Mouse (Mus musculus) heart, postnatal 4 days (tissue): Measurements from ENCODE around the gene Hdac9. TPM values are rescaled to one million over a fixed set of nuclear protein-coding genes. Genes with fewer than 3 reads are reported as not detected.

Experiments used
- DNase-seq: peaks from one replicate; pipeline ENCODE4 v3.0.0; 2021
- total RNA-seq, 2 experiments: library from RNA; stranded (reverse); gene quantifications; 2 replicates each; pipeline ENCODE4 v1.2.3; 2021

The Hdac9 gene
- total RNA-seq, 2 experiments from 2014 or later, result 15.4 to 18.2 TPM

DNA sequence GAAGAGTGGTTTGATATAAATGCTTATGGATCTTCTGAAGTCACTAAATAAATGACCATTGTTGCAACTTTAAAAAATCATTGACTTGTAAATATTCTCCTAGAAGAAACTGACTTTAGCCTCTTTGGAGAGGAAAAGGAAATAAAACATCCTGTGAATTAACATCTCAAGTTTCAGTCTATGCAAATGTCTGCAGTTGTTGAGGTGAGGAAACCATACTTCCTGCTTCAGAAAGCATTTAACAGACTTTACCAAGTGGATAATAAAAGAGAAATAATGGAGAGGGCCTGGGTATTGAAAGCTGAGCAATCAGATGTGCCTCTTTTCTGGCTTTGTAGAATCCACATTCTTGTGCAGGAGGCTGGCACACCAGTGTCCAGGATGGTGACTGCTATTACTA lies 110.4 kb downstream of the Hdac9 start:
- no peak for DNase-seq

DNA sequence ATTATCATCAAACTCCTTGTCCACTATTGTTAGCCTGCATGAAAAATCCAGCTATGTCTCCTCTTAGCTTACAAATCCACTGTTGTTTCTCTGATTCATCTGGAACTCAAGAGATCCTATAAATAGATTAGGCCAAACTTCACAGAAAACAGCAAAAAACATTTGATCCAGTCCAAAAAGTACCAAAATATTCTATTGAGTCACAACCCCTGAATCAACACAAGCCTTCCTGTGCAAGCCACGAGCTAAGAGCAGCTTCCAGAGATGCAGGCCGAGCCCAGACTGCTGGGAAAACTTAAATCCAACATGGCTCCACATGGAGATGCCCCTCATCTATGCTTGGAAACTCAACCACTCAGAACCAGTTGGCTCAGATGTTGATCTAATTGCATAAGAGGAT lies 113.2 kb downstream of the Hdac9 start:
- no peak for DNase-seq

DNA sequence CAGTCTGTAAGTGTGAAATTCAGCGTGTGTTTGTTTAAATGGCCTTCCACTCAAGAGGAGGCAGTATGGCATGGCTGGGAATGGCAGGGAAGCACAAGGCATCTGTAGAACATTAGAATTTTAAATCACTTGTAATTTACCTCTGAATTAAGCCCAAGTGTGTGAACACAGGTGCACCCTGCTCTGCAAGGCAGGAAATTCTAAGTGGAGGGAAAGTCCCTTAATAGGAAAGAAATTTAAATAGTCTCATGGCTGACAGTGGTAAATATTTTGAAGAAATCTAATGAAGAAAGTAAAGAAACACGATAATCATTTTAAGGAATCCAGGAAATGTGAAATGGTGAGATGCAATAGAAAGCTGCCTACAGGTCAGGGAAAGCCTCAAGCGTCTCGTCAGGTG lies 114.6 kb downstream of the Hdac9 start:
- DNase-seq, result no peak

- DNase-seq, result no peak
Observed at GRCm38 (mm10) chr12:34801752-34802151, 115.1 kb downstream of the Hdac9 start.

GRCm38 (mm10) chr12:34797389-34797788 lies 119.5 kb downstream of the Hdac9 start:
- no peak for DNase-seq

DNA sequence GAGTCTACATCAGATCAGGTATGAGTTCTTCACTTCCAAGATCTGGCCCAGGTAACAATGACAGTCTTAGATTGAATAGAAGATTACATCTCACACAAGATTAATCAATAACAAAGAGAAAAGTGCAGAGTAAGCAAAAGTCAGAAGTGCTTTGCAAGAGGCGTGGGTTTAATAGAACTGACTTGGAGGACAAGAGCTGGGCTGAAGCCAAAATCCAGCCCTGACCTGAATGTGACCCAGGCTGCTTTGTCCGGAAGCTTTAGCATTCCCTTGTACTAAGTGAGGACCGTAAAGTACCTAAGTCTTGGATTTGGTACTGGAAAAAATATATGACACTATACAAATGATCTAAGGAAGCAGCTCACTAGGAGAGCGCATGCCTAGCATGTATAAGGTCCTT lies 121.4 kb downstream of the Hdac9 start:
- peak; percentile 28 for DNase-seq

- no peak for DNase-seq
Observed at GRCm38 (mm10) chr12:34792113-34792452, 124.8 kb downstream of the Hdac9 start.

DNA sequence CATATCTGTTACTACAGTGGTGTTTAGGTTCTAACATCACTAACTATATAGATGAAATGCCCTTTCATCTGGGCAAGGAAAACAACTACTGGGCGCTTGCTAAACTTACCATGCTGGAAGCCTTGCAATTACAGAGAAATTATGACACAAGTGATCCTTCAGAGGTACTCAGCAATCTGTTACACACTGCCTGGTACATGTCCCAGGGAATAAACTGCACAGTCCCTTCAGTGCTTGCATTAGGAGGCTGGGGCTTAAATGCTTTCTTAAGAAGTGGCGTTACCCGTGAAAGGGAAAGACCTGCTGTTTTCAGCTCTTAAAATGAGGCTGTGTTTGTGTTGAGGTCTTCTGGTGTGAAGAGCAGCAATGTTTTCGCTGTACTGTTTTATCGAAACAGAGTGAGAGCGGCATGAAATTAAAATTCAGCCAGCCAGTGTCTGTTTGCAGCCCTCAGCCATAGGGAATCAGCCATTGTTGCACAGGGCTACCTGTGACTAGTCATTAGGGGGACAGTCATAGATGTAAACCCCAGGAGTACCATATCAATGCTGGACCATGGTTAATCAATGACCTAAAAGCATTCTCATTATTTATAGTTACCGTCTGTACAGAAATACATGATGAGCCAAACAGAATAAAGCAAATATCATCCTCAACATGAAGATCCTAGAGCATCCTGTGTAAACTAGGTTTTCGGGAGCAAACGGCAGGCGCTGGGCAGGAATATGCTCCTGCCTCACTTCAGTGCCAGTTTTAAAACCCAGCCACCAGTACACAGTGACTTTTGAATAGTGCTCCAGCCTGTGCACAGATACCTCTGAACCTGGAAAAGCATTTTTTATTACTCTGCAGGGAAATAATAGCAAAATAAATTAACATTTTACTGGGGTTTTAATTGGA lies 125.4 kb downstream of the Hdac9 start:
- DNase-seq, result no peak

DNA sequence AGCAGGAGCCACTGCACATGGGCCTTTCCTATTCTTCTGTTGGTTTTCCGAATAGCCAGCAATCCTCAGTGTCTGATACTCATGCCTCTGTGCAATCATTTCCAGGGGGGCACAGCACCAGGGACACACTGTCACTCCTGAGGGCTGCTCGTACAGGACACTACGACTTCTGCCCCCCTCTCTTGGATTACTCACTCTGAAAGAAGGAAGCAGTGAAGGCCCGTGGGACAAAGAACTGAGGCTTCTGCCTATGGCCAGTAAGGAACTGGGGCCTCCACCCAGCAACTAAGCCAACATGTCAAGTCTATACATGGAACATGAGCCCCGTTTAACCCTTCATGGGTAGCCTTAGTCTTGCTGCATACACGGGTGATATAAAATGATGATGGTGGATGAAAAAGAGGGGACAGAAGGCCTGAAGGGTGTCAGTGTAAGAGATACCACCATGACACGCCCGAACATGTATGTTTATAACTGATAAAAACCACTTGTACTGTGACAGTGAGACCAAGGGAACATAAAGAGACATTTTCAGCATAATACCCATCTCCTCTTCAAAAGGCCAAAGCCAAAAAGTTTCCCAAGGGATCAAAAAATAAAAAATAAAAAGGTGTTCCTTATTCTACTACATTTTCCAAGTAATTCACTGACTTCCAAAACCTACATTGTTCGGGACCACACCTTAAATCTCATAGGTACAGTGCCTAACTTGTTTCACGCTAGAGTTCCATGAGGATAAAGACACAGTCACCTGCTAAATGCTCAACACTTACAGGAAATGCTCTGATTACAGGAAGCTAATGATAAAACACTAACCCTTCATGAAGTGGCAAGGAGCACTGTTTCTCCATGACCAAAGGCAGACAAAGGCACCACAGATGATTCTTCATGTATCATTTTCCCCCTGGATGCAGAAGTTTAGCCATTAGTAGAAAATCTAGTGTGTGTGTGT lies 127.6 kb downstream of the Hdac9 start:
- DNase-seq, result no peak

DNA sequence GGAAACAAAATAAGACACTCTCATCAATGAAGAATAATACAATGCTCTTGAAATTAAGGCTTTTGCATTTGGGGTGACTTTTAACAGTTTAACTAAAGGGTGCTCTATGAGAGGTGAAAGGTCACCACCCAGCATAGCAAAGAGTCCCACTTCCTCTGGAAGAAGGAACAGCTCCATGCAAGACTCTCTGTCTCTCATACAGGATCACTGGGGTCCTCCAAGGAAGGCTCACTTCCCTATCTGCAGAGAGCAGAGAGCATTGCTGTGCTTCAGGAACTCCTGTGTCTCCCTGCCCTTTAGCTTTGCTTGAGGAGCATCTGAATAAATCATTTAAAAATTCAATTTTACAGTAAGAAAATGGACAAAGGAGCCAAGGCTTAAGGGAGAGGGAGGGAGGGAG lies 129.5 kb downstream of the Hdac9 start:
- DNase-seq, result no peak

GRCm38 (mm10) chr12:34783574-34783973 lies 133.3 kb downstream of the Hdac9 start:
- DNase-seq, result no peak

DNA sequence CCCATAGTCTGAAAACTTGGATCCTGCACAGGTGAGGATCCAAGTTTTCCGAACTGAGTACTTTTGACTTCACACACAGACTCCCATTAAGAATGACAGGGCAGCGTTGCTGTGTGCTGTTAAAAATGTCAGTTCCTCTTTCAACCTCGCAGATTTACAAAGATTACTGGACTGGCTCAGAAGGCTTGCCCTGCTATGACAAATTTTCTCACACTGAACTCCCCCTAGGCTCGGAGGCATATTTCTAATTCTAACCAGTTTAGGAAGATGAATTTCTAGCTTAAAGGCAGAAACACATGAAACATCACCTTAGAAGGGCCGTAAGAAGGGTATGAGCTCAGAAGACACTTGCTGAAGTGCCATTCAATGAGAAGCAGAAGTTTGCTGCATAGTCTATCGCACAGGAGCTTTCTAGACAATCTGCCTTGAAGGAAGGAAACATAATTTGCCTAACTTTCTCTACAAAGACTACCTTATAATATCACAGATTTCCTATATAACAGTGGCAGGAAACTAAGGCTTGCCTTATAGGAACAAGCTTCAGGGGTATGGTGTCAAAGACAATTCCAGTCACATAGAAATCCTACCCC lies 137.4 kb downstream of the Hdac9 start:
- DNase-seq, result no peak

DNA sequence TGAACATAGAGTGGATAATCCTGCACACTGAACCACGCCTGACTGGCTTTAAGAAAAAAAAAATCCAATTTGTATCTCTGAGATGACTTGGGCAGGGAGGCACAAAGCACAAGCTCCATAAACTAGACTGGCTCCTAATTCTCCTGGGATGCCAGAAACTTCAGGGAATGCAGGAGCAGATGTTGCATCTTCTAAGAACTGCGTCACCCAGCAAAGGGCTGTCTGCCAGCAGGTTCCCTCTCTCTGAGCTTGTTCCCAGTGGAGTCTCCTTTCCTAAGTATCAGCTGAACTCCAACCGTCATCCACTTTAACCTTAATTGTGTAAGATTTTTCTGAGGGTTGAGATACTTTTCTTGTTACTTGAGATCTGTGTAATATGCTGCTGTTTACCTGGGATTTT lies 140.7 kb downstream of the Hdac9 start:
- no peak for DNase-seq

GRCm38 (mm10) chr12:34774071-34774470 lies 142.8 kb downstream of the Hdac9 start:
- no peak for DNase-seq

- DNase-seq, result no peak
Observed at GRCm38 (mm10) chr12:34767226-34767775, 149.6 kb downstream of the Hdac9 start.

GRCm38 (mm10) chr12:34747266-34747665 lies 169.6 kb downstream of the Hdac9 start:
- no peak for DNase-seq

- DNase-seq, result no peak
Observed at GRCm38 (mm10) chr12:34725204-34725603, 191.7 kb downstream of the Hdac9 start.

GRCm38 (mm10) chr12:34724274-34724673 lies 192.6 kb downstream of the Hdac9 start:
- no peak for DNase-seq

- DNase-seq, result no peak
Observed at GRCm38 (mm10) chr12:34722831-34723490, 193.9 kb downstream of the Hdac9 start.

DNA sequence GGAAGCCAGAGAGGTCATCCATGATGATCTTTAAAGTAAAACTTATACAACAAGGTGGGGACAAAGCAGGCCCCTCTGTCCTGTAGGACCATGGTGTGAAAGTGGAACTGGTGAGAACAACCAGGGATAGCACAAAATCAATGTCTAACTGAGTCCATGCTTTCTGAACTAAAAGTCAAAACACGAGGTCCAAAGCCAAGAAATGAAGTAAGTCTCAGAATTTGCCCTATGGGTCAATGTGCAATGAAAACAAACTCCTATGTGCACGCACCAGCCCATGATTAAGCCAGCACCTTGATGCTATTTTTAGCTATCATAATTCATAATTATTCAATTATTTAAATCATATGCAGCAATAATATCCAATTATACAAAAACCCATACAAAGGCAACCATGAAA lies 196.0 kb downstream of the Hdac9 start:
- DNase-seq, result no peak

DNA sequence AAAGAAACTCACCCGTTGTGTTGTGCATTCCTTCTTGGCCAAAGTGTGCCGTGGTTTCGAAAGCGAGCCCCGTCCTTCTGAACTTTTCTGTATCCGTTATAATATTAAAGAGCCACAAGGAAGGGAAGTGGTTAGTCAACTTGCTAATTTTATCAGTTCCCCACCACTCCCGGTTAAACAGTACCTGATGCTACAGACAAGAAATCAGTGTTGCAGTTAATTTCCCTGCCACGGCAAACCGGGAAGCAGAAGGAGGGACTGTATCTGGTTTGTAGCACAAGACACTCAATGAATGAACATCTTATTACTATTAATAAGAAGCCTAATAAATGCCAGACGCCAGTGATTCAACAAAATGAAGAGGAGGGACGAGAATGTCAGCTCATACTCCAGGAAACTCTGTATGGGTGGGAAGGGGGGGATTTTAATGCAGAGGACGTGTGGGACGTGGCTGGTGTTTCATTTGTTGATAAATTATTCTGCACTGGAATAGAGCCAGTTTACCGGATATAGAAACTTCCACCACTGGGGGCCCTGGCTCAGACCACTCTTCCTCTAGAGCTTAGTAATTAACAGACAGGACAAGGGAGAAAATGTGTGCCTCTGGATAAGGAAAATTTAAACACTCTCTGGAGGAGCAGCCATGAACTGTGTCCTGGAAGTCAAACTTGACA lies 202.5 kb downstream of the Hdac9 start:
- DNase-seq, result peak; percentile 9

- DNase-seq, result no peak
Observed at GRCm38 (mm10) chr12:34697981-34698380, 218.9 kb downstream of the Hdac9 start.
